Mouse (Mus musculus) right cerebral cortex, adult 18-20 months (tissue): ENCODE results near the gene Spaca4.
A peak's percentile ranks its signal among the peaks of the same experiment; 100 is the strongest.

Experiments used
- DNase-seq: peaks from one replicate; pipeline ENCODE4 v3.0.0; 2022; ENCODE audit warnings: mixed read lengths

Spaca4 gene

DNA sequence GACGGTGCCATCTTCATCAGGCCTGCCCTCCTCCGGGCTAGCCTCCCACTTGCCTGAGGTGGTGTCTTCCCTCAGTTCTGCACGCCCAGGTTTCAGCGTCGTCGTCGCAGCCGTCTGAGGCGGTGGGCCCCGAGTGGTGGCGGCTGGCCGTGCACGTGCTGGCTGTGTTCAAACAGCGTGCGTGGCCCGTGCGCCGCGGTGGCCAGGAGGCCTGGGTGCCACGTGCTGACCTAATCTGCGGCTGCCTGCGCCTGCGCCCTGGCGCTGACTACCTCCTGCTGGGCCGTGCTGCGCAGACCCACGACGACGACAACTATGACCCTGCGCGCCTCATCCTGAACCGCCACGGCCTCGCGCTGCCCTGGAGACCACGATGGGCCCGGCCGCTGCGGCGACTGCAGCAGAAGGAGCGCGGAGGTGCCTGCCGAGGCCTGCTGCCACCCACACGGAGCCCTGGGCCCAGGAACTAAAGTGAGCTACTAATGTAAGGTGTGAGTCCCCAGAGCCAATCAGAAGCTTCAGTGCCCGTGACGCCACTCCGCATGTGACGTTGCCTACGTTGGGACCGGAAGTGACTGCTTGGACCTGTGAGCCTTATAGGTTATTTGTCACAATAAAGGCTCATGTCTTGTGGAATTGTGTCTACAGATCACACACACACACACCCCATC lies 31.6 kb downstream of the Spaca4 start, which contains the start of gene Sec1:
TSS of gene Sec1 (minus strand) at position 482 of the 671 bp plus-strand sequence.
- no peak for DNase-seq

DNA sequence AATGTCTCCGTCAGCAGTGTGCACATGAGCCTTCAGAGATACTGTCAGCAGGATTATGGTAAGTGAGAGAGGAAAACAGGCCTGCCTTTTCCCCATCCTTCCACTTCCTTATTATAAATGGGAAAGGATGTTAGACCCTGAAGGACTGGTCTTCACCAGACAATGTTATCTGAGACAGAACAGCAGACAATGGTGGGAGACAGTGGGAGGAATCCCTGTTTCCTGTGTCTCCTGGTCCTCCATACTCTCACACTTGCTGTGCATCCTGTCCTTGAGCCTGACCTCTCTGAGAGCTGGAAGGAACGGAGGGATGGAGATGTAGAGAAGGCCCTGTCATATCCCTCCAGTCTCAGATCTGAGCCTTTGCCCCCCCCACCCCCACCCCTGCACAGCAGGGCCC lies 33.2 kb downstream of the Spaca4 start:
- DNase-seq, result no peak

GRCm38 (mm10) chr7:45689800-45690199 lies 35.8 kb downstream of the Spaca4 start:
- no peak for DNase-seq

DNA sequence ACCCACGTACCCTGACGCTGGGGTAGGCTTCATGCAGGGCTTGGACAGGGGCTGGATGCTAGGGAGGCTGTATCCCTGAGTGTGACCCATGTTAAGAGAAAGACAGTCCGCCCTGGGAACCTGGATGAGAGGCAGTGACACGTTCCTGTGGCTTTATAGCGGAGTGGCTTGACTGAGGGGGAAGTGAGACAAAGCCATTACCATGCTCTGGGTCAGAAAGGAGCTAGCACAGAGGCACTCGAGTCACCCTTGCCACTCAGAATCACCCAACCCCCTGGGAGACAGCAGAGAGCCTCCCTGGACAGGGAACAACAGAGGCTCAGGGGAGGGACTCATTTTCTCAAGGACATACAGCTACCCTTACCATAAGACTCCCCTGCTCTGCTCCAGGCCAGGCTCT lies 36.5 kb downstream of the Spaca4 start:
- DNase-seq, result no peak

- no peak for DNase-seq
Observed at GRCm38 (mm10) chr7:45686841-45687240, 38.8 kb downstream of the Spaca4 start.

GRCm38 (mm10) chr7:45685811-45686210 lies 39.8 kb downstream of the Spaca4 start:
- no peak for DNase-seq

- no peak for DNase-seq
Observed at GRCm38 (mm10) chr7:45683396-45684050, 42.1 kb downstream of the Spaca4 start, which contains the start of gene Ntn5. Gene Ntn5 (plus strand): TSS chr7:45684022.

DNA sequence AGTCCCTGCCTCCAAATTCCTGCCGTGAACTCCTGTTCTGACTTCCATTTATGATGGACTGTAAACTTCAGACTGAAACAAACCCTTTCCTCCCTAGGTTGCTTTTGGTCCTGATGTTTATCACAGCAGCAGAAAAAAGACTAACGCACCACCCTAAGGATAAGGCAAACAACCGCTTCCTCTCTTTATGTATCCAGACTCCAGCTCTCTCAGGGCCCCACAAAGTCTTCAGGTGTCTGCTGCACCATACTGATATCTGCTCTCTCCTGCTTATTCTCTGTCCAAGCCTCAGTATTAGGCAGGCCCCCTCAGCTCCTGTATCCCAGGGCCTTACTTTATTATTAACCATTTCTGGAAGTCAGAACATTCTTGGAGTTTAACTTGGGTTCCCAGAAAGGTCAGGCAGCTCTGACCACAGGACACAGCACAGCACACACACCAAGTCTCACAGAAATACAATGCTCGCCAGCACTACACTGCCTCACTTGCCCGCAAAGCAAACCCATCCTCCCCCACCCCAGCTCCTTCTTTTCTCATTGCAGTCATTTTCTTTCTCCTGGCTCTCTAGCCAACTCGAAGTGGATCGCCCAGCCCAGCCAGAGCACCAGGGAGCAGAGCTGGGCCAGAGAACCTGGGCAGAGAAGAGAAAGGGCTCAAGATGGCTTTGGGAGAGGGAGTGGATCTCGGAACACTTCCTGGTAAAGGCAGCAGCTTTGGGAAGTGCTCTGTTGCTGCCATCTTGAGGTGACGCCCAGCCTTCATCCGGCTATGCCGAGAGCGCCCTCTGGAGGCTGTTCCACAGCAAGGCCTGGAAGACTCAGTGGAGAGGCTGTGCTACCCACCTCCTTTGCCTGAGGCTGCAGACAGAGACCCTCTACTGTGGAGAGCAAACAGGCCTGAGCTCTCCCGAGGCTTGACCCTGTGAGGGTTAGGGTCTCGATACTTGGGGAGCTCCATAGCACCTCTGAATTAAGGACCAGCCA lies 43.2 kb downstream of the Spaca4 start:
- DNase-seq, result peak; percentile 86

GRCm38 (mm10) chr7:45681046-45681736 lies 44.4 kb downstream of the Spaca4 start:
- no peak for DNase-seq

DNA sequence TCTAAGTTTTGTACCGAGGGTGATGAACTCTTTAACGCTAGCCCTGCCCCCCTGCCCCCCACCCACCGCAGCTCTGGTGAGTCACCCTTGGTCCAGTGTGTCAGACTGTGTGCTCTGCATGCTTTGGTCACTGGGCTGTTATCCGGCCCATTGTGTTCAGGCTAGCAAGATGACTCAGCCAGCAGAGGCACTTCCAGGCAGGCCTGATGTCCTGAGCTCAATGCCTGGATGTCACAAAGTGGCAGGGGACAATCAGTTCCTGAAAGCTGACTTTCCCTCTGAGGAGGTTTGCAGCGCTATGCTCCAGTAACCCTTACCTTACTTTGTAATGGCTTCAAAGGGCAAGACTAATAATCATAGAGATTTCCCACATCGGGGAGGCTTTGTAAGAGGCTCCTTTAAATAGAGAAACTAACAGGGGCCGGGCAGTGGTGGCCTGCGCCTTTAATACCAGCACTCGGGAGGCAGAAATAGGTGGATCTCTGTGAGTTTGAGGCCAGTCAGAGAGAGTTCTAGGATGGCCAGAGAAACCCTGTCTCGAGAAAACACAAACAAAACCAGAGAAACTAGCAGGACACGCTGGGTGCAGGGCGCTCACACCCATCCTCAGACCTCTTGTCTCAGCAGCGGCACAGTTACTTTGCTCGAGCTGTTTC lies 45.5 kb downstream of the Spaca4 start:
- no peak for DNase-seq

- DNase-seq, result no peak
Observed at GRCm38 (mm10) chr7:45678513-45678912, 47.1 kb downstream of the Spaca4 start.

- DNase-seq, result no peak
Observed at GRCm38 (mm10) chr7:45677627-45678295, 47.9 kb downstream of the Spaca4 start.
